Mouse (Mus musculus) heart, adult 18-20 months (tissue): Measurements from ENCODE around the gene S100a8. TPM values are rescaled to one million over a fixed set of nuclear protein-coding genes. Genes with fewer than 3 reads are reported as not detected.

Source experiments
- DNase-seq, 2 experiments: peaks; one replicate each; pipeline ENCODE4 v3.0.0; 2021 to 2022; ENCODE audit warnings: mixed read lengths in 1 of 2
- long read RNA-seq, 2 experiments: library from polyadenylated mRNA; stranded (forward); transcript quantifications; one replicate each; pipeline ENCODE4 v2.0.0; 2021
- total RNA-seq, 2 experiments: library from RNA; stranded (reverse); gene quantifications; 2 replicates each; pipeline ENCODE4 v1.2.3; 2021

S100a8 gene
- total RNA-seq = not detected
- long read RNA-seq, experiment 1 = 0 reads
- long read RNA-seq, experiment 2 = 0 reads

DNA sequence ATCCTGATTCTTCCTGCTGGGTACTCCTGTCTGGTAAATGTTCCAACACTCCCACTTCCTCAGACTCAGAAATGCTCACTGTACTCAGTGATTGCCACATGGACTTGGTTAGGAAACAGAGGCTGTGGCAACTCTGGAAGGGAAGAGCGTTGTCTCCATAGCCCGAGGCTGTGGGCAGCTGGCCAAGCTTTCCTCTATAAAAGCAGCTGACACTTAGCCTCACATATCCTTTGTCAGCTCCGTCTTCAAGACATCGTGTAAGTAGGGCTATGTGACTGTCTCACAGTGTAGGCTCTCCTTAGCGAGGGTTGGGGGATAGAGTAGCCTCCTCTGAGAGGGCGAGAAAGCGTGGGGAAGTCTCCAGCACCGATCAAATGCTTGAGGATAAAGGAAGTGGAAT, at the start of gene S100a8:
Gene S100a8 (plus strand): TSS at position 133 of the 400 bp plus-strand sequence.
- DNase-seq = peak in 1 of 2 experiments; percentile 19

DNA sequence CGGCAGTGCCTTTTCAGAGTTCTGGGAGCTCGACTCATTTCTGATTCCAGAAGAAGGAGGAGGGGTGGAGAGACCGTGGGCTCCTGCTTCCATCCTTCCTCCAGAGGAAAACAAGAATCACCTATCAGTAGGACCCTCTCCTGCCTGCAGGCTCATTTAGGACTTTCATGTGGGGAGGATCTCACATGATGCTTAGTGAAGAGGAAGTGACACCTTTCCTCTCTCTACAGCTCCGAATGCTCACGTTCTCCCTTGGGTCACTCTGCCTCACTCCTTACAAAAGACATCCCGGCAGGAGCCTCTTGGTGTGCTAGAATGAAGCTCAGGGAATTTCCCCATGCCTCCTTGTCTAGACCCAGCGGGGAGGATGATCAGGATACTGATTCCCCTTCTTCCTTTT, 47.2 kb upstream of the S100a8 start:
- DNase-seq = no peak

DNA sequence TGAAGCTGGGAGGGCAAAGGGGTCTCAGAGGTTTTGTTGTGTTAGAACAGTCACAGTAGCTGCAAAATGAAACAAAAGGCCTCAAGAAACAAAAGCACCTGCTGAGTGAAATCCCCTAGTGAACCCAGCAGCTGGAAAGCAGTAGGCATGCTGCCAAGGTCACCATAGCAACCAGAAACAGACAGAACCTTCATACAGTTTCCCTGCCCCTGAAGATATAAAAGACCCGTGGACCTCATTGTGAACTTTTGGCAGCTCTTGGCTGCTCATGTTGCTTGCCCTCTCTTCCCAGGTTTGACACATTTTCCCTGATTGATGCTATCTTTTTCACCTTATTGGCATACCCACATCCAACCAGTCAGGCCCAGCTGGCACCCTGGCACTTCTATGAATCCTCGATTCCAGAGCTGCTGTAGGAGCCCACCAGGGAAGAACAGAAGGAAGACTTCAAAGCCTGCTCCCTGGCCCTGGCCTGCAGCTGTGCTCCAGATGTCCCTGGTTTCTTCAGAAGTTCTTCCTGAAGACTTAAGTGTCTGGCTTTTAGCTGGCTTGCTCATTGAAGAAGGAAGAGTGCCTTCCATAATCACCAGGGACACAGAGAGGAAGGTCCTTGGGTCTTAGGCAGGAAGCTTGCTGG, 45.2 kb upstream of the S100a8 start:
- peak; percentile 65 to 77 for DNase-seq

DNA sequence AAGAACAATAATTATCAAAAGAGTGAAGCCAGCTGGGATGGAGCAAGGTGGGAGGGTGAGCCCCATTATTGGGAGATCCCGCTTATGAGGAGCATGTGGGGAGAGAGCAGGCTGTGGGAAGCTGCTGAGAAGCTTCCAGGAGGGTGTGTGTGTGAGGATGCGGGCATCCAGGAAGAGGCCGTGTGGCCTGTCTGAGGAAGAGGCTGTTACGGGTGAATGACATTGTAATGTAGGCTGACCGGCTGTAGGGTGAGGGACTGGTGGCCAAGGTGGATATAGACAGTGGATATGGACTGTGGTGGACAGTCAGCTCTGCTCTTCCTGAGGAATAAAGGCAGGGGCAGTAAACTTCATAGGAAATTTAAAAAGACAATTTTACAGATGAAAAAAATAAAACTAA, 43.3 kb upstream of the S100a8 start:
- no peak for DNase-seq

DNA sequence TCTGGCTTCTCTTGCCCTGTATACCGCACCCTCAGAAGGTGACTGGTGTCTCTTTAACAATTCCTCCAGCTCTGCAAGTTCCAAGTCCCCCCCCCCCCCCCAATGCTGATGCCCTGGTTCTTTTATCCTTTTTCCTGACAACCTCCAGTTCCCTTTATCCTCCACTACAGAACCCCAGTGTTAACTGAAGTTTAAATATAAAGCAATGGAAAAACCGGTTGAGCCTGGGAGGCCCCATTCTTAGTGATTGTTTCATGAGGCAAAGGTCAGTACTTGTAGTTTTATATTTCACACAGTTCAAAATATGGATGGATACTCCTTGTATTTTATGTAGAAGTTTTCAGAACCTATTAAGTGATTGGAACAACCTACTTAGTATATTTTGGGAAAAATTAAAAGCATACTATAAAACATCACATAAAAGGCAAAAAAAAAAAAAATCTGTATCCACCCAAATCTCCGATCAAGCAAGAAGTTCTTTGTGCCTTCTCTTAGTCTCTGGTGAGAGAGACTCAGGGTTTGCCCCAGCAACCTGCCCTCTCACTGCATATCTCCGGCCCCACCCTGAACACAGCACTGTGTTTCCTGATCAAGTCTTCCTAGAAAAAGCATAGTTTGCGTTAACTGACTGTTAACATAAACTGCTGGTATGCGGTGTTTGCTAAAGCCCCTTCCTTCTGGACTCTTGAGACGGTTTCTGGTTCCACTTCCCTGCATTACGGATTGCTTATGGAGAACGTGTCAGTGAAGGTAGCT, 42.3 kb upstream of the S100a8 start:
- no peak for DNase-seq

DNA sequence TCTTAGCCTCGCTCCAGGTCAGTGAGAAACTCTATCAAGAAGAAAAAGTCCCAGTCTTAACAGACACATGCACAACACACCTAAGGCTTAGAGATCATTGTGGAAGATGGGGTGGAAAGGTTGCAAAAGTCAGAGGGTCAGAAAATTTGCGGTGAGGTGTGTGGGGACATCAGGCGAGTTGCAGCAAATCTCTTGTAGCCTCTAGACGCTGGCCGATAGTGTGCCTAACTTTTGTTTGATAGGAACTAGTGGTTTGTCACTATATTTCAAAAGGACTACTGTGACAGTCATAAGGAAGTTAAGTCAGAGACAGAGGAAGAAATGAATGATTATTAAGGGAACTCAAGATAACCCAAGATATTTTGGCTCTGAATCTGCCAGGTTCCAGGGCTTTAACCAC, 41.4 kb upstream of the S100a8 start:
- DNase-seq = no peak

DNA sequence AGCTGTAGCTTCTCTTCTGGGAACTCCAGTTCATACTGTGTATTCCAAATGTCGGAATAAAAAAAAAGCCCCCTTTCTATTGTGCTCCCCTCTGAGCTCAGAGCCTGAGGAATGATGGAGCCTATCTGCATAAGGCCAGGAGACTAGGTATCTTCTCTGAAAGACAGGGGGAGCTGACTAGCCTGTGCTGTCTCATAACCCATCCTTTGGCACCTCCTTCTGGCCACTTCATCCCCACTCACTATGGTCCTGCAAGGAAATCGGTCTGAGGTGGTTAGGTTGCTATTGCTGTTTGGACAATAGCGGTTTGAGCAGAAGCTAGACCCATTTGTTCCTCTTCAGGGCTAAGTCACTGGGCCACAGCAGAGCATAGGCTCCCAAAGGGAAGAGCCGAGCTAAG, 41.0 kb upstream of the S100a8 start:
- no peak for DNase-seq

DNA sequence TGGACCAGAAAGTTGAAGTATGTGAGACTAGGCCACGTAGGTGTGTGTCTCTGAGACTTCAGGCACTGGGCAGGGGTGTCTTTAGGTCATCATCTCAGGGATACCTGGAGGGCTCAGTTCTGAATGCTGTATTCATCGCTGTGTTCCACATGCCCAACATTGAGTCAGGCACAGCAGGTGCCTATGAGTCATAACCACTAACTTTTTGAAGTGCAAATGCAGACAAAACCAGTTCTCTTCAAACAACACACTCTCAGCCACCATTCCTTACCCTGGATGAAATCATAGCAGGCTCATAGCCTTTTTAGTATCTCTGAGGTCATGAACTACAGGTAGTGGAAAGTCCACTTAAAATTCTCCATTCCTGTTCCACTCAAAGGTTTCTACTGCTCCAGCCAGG, 39.5 kb upstream of the S100a8 start:
- DNase-seq = no peak

DNA sequence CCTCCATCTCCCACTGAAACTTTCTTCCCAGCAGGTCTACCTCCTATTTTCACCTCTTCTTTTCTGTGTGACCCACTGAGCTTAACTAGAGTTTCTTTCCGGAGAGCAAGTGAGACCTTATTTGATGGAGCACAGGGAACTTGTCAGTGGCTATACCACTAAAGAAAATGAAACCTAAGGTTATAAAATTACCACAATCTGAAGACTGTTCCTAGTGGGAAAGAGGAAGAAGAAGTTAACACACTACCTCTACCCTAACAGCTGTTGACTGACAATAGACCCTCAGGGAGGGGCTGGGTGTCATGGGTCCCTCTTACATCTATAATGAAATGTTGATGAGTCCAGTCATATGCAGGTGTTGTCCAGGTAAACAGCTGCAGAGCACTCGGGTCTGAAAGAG, 36.8 kb upstream of the S100a8 start:
- no peak for DNase-seq

DNA sequence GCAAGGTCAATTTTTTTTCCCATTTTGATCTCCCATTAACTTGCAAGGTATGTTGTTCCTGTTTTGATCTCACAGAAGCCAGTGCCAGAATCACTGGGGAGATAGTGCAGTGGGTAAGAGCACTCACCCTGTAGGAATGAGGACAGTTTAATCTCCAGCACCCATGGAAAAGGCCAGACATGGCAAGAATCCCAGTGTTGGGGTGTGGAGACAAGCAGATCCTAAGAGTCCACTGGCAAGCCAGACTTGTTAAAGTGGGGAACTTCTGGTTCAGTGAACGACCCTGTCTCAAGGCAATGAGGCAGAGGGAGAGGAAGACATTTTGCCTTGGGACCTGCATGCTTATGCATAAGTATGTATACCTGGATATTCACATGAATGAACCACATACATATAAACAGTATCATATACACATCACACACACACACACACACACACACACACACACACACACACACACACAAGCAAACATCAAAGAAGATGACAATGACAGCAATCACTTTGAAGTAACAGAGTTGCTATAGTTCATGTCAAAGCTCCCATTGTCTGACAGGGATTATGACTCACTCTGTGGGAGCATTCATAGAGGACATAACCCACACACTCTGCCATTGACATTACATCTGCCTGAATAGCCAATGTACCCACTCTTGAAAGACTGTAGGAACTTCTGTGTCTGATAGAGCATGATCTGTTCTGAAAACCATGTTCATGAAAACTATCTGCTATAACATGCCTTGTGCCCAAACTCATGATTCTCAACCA, 30.1 kb upstream of the S100a8 start:
- DNase-seq = no peak

DNA sequence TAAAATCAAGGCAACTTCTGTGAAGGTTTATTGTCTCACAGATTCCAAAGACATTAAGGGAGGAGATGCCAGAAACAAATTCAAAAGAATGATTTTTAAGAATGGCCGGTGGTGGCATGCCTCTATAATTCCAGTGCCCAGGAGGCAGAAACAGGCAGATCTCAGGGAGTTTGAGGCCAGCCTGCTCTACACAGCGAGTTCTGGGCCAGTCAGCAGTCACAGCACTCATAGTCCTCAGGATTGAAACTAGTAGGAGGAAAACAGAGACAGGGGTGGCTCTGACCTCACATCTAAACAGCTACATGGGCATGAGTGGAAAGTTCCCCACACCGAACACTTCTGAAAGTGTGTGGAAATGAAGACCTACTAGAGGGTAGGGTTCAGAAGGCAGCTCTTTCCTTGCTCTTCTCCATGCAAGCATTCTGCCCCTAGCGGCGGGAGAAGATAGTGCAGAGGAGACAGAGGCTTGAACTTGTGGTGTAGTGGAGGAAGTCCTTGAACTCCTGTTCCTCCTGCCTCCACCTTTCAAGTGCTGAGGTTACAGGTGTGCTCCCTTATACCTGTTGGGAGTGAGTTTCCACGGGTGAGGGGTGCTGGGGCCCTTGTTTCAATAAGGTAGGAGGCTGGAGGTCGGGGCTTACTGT, 29.1 kb upstream of the S100a8 start:
- DNase-seq = peak; percentile 16 to 54

DNA sequence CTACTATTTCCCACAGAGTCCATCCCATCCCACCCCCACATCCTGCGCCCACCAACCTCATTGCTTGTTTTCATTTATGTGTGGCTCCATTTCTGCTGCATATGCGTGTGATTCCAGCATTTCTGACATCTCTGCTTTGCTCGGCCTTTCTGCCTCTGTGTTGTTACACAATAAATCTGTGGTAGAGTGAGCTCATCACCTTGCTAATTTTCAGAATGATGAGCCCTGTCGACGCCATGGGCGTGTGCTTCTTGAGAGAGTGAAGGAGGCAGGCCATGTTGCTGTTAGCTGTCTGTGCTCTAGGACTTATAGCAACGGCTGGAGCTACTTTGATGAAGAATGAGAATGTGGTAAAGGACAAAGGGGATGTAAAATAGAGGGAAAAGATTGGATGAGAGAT, 27.8 kb upstream of the S100a8 start:
- DNase-seq = no peak

DNA sequence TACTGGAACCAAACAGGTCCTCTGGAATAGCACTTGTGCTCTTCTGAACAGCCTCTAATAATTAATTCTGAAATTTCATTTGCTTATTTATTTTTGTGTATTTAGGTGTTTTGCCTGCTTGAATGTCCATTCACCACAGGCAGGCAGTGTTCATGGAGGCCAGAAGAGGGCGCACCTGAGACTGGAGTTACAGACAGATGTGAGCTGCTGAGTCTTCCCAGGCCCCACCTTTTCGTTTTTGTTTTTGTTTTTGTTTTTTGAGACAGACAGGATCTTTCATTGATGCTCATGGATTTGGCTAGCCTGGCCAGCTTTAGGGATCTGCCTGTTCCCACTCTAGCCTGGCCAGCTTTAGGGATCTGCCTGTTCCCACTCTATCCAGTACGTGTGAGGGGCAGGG, 24.6 kb upstream of the S100a8 start:
- peak; percentile 28 to 69 for DNase-seq

DNA sequence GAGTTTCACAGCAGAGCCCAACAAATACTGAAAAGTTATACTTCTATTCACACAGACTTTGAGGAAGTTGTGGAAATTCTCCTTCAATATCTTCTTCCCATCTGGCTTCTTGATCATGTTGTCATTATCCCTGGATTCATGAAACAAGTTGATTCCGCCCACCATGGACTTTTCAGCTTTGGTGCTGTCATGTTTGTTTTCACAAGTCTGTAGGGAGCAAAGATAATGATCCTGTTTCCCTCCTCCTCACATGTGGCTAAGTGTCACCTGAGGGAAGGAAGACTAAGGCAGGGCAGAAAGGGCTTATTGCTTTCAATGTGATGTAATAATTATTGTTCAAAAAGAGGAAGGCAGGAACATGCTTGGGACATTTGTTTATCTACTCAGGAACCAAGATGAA, 21.5 kb upstream of the S100a8 start:
- DNase-seq = no peak

DNA sequence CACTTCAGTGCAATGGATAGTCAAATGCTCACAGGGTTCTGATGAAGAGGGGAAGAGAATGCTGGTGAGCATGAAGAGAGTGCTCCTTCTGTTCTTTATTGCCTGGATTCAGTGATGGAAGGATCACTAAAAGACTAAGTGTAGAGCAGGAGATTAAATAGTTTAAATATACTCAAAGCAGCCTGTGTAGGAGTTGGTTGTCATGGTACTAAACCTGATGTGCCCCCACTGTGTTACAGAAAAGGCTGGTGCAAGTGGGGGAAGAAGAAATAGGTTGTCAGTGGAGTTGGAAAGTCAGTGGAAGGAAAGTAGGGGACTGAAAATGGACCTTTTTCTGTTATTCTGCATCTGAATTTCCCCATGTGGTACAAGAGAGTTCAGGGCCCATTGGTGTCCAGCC, 19.8 kb upstream of the S100a8 start:
- DNase-seq = no peak

DNA sequence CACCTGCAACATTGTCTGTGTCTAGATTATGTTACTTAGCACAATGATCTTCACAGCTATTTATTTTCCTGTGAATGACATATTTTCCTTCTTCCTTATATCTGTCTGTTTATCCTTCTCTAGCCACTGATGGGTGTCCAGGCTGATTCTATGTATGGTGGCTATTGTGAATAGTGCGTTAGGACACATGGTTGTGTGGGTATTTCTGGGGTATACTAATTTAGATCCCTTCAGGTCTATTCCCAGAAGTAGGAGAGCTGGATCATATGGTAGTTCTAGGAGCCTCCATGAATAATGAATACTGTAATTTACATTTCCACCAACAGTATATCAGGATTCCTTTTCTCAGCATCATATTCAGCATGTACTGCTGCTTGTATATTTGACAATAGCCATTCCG, 18.9 kb upstream of the S100a8 start:
- no peak for DNase-seq

DNA sequence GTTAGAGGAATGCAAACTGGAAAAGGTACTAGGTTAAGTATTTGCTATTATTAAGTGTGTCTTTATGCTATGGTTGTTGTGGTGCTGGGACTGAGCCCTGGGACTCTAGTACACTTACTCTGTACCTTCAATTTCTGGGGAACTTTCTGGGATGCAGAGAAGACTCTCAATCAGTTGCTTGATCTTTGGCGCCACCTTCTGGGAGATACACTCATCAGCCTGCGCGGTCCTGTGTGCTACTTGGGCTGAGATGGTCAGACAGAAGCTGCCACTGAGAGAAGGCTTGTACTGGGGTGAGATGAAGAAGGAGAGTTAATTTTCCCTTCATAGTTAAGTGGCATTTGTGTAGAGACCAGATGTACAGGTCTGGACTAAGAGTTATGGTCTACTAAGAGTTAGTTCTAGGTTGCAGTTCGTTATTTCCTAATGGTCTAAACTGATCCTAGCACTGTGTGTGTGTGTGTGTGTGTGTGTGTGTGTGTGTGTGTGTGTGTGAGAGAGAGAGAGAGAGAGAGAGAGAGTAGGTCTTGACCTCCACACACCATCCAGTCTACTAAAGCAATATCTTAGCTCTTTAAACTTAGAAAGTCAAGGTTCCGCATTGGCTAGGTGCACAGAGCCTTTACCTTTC, 15.8 kb upstream of the S100a8 start:
- peak; percentile 65 to 86 for DNase-seq

DNA sequence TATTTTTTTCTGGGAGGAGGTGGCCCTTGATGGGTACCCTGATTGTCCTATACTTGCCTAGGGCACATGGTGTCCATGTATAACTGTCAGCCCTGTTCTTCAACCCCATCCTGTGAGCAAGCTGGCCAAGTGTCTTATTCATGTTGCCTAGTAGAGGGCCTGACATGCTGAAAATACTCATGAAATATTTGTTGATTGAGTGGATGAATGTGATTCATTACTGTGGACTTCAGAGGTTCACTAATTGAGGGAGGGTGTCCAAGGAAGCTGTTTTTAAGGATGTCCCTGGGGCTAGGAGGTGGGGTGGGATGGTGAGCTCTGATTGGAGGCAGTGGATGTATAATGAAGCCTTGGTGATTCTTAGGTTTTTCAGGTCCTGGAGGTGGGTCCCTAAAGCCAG, 15.1 kb upstream of the S100a8 start, which contains the start of gene S100a7a:
Gene S100a7a (plus strand): TSS at position 301 of the 400 bp plus-strand sequence.
- no peak for DNase-seq

DNA sequence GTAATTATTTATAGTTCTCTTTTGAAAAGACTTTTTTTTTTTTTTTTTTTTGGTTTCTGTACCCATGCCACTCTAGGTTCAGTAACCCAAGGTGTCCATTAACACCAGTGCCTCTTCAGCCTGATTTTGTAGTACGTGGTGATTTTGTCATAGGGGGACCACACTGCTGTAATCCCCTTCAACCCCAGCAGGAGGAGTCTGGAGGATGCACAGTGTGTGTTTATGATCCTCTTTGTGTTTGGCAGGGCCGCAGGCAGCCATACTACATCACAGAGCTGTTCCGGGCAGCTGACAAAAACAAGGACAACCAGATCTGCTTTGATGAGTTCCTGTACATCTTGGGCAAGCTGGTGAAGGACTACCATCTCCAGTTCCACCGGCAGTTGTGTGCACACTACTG, 11.4 kb upstream of the S100a8 start:
- DNase-seq = no peak

DNA sequence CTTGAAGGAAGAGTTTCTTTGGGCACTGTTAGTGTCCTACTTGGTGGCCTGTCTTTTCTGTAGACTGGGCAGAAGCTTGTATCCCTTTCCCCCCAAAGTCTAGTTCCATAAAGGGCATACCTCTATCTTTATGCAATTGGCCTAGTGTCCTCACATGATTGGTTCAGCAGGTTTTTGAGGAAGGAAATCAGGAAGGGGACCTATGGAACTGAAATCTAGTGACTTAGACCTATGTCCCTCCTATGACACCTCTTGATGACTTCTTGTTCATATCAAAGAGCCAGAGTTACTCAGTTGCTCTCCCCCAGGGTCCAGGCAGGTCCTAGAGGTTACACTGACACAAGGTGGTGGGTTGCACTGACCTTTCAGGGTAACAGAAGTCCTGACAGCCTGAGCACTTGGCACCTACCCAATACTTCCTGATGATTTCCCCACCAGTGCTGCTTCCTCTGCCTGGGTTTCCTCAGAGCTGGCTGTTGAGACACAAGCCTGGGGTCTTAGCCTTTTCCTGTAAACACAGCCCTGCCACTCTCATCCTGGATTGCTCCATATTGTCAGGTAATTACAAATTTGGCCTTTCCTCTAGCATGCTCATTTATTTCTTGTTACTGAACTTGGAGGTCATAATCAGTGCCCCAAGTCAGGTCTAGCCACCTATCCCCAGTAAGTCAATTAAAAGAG, 9.3 kb upstream of the S100a8 start:
- DNase-seq = no peak

DNA sequence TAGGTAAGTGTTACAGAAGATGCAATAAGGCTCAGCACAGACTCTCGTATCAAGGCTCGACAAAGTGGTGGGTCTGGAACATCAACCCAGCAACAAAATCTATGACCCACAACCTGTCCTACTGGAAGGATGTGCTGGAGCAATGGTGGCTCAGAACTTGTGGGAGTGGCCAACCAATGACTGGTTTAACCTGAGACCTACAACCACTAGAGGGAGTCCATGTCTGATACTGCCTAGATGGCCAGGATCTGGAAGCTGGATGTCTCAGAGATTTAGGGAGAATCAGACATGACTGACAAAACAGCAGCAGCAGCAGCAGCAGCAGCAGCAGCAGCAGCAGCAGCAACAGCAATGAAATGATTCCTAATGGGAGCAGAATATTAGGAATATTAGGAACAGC, 4.6 kb upstream of the S100a8 start:
- DNase-seq = no peak

DNA sequence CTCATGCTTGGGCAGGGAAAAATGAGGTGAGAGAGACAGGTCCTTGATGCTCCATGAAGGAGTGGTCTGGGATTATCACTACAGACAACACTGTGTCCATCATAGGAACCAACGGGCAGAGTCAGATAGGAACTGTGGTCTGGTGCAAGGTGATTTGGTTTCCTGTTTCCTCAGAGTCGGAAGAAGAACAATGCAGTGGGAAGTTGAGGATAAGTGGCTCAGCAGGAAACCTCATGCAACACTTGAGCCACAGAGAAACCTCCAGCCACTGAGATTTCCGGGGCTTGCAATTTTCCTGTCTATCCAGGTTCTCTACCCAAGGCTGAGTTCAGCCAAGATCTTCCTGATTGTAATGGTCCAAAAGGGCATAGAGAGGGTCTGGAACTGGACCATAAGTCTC, 9.9 kb downstream of the S100a8 start:
- DNase-seq = no peak
